Mouse (Mus musculus): ENCODE measurements at regions not wholly inside any gene's neighbourhood (a gene's known extent, or its start where the extent isn't known, plus 50 kb on each side); places are given as distances from the start of the nearest gene placed in this dataset.
"Not testable (repeated sequence)": the region's sequence is repeated elsewhere in the genome, so short reads cannot be mapped to it uniquely, and the experiment has no call there.

DNA sequence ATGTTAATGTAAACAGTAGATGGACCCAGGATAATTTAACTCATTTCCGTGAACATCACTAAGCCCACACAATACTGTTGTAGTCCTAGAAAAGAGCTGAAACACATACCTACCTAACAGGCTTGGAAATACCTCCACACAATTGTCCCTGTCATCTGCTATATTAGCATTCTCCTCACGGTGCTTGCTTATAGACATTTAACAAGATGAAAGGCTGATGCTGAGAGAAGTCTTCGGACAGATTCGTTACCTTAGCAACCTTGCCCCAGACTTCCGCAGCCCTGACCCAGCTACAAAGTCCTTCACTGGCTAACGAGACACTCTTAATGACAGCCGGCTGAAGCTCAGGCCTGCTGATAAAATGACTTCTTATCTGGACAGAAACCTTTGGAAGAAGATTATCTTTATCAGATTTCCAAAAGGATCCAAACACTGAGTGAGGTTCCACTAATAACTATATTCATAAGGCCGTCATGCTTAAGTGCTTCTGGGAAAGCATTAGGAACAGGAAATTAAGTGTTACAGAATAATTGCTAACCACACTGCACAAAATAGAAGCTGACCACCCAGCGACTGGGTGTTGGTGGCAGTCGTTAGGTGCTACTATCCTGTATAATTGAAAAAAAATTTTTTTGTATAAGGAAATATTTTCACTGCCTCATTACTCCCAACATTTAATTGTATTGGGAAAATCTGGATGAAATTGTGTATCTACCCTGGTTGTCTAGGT is 267.0 kb upstream of the Tmpo start:
- no peak for DNase-seq (ENCODE audit: low read depth, low spot score)

- no peak for DNase-seq (ENCODE audit: low read depth, low spot score)
These were observed 262.2 kb upstream of the Tmpo start for GRCm38 (mm10) chr10:91443321-91443720.

GRCm38 (mm10) chr10:91440051-91440450 is 258.9 kb upstream of the Tmpo start:
- DNase-seq (ENCODE audit: low read depth, low spot score): no peak

GRCm38 (mm10) chr10:91437917-91438316 is 256.8 kb upstream of the Tmpo start:
- DNase-seq (ENCODE audit: low read depth, low spot score): no peak

- no peak for DNase-seq (ENCODE audit: low read depth, low spot score)
These were observed 255.0 kb upstream of the Tmpo start for GRCm38 (mm10) chr10:91436091-91436569.

DNA sequence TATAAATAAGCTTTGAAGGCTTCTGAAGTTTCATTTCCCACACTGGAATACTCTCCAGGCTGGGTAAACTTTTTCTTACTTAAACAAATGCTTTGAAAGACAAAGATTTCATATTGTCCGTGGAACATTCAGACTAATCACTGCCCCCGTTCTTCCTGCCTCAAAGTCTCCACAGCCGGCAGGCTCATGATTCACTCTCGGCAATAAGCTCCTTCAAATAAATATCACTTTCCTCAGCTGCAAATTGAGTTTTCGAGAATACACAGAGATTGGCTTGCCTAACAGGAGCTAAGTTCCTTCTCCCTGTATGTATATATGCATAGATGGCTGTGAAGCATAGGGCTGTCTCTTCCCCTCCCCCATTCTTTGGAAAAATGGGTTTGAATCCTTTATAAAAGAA is 249.2 kb upstream of the Tmpo start:
- DNase-seq (ENCODE audit: low read depth, low spot score): no peak

- no peak for DNase-seq (ENCODE audit: low read depth, low spot score)
These were observed 245.5 kb upstream of the Tmpo start for GRCm38 (mm10) chr10:91426584-91426983.

DNA sequence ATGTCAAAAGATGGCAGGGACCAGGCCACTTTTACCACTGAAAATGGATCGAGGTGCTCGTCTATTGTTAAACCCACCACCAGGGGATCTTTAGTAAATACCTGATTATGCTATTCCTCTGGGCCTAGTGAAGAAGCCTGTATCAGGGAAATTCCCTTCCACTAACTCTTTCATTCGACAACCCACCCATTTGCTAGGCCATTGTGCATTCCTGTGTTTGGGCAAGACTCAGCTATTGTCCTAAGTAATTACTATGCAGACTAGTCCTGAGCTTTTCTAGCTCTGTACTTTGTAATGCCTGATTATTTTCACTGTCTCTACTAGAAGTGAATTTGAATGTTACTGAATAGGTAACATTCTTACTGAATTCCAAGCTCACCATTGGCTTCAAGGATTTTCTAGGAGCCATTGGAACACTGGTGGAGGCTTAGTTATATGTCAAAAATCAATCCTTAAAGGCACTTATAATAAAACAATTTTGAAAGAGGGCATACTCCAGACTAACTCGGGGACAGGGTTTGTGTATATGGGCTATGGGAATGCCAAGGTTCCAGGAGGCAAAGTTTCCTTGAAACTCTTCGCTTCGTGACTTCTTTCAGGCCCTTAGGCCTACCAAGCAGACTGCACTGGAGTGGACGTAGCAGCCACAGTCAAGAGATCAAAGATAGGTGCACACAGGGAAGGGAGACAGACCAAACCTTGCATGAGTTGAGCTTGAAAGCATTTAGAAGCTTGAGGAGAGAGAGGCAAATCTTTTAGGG is 244.7 kb upstream of the Tmpo start:
- not testable (repeated sequence) for DNase-seq (ENCODE audit: low read depth, low spot score)

DNA sequence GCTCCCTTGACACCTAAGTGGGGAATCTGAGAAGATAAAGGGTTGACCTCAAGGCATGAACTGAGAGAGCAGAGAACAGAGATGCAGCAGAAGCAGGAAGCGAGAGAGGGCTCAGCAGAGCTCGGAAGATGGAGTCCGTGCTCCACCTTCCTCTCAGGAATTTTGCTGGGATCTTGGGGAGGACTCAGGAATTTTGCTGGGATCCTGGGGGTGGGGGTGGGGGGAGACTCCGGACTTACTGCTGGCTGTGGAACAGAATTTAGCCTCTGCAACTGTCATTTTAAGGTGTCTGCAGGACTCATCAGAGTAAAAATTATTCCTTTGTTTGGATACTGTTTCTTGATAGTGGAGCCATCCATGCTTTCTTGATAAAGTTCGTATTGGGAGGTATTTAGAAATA is 243.7 kb upstream of the Tmpo start:
- DNase-seq (ENCODE audit: low read depth, low spot score): no peak

- no peak for DNase-seq (ENCODE audit: low read depth, low spot score)
These were observed 206.1 kb upstream of the Tmpo start for GRCm38 (mm10) chr10:91387255-91387654.

DNA sequence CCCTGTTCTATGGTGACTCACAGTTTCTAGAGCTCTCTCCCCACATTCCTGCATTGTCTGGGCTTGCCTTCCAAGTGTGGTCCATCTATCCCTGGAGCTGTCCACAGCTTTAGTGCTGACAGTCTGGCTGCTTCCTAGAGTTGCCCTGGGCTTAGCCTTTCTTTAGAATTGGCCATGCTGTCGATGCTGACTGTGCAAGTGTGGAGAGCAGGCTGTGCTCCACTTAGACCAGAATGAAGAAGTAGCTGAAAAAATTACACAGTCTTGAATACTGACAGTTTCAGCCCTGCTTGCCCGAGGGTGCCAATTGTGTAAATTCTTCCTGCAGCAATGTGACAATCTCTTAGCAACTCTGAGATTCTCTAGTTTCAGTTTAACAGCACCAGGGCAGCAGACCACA is 203.3 kb upstream of the Tmpo start:
- peak; percentile 4 for DNase-seq (ENCODE audit: low read depth, low spot score)

DNA sequence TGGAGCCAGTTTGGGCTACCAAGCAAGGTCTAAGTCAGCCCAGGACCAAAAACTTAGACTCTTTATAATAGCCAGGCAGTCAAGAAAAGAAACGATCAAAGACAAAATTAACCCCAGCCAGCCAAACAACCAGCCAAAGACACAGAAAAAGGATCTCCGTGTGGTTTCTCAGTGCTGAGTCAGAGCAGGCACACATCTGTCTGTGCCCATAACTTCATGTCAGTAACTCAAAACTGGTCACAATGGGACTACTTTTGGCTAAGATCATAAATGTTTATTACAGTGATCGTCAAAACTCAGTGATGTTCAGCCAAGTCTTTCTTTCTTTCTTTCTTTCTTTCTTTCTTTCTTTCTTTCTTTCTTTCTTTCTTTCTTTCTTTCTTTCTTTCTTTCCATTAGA is 195.6 kb upstream of the Tmpo start:
- no peak for DNase-seq (ENCODE audit: low read depth, low spot score)

DNA sequence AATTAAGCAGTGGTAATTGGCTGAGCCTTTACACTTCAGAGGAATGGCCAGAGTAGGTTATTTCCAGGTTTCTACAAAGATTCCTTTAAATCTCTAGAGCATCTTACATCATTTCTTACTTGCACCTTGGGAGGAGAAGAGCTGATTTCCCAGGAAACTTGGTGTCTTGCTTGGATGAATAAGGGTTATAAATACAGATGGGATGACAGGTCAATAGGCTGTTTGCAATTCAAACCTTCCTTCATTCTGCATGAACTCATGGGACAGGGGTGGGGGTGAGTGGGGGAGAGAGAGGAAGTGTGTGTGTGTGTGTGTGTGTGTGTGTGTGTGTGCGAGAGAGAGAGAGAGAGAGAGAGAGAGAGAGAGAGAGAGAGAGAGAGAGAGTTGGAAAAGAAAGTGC is 186.4 kb upstream of the Tmpo start:
- DNase-seq (ENCODE audit: low read depth, low spot score): no peak

- no peak for DNase-seq (ENCODE audit: low read depth, low spot score)
These were observed 181.5 kb upstream of the Tmpo start for GRCm38 (mm10) chr10:91362587-91362986.

GRCm38 (mm10) chr10:91361621-91362020 is 180.5 kb upstream of the Tmpo start:
- no peak for DNase-seq (ENCODE audit: low read depth, low spot score)

DNA sequence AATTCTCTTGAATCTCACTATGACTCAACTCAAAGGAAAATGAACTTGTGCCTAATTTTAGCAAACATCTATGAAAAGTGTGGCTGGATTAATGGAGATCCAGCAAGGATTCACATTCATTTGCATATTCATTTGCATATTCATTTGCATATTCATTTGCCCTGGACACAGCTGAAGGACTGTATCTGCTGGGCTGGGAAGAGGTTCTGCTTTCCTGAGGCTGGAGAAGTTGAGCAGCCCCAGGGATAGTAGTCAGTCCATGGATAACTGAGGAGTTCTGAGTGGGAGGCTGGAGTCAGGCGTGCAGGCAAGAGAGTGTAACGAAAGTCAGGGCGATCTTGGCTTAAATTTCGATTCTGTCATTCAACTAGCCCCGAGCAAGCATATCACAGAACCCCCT is 164.3 kb upstream of the Tmpo start:
- DNase-seq (ENCODE audit: low read depth, low spot score): no peak

DNA sequence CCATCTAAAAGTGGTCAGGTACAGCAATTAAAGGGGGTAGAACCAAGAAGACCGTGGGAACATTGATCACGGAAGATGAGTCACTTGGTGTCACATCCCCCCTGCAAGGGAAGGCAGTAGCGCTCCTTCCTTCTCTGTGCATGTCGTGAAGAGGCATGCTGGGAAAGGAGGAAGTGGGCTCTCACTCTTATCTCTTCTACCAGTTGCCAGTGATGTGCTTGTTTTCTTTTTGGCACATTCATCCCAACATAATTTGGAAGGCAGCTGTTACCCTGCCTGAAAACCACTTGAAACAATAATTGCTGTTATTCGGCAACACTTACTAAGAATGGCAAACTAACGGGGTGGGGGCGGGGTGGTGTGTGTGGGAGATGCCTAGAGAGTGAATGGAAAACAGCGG is 161.0 kb upstream of the Tmpo start:
- DNase-seq (ENCODE audit: low read depth, low spot score): no peak

DNA sequence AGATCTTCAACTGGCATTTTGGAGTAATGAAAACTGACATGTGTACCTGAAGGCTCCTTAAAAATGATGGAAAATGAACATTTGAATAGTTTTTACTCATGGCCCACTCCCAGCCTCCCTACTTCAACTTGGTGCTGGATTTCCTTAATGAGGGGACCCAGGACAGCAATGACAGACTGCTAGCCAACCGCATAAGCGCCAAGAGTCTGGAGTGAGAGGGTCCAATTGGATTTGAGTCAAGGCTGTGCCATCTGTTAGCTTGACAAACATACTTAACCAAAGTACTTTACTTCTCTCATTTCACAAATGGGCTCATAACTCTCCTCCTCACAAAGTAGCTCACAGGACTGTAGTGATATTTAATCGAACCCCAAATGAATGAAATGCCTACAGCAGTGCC is 158.2 kb upstream of the Tmpo start:
- no peak for DNase-seq (ENCODE audit: low read depth, low spot score)

DNA sequence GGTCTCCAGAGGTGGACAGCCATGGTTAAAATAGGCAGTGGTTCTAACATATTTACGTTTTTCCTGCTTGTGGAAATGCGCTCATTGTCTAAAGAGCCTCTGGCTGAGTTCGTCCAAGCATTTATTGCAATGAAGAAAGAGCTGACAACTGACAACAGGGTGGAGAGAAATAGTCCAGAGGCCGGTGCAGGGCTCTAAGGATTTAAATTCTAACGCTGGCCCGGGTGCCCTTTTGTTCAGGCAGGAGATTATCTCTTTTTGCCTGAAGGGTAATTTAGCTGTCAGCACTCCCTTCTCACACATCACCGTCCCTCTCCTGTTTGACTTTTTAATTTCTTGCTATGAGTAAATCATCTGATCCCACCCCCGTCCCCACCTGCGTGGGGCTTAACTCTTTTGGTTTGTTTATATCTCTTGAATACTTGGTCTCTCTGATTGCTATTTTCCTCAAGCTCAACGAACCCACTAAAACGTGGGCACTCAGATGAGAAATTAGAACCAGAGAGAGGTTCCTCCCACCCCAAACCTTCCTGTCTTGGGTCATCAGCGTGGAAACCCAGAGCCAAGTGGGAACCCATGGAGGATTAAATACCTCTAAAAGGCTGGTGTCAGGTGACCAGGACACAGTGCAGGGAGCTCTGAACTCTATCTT is 145.7 kb upstream of the Tmpo start:
- DNase-seq (ENCODE audit: low read depth, low spot score): no peak

DNA sequence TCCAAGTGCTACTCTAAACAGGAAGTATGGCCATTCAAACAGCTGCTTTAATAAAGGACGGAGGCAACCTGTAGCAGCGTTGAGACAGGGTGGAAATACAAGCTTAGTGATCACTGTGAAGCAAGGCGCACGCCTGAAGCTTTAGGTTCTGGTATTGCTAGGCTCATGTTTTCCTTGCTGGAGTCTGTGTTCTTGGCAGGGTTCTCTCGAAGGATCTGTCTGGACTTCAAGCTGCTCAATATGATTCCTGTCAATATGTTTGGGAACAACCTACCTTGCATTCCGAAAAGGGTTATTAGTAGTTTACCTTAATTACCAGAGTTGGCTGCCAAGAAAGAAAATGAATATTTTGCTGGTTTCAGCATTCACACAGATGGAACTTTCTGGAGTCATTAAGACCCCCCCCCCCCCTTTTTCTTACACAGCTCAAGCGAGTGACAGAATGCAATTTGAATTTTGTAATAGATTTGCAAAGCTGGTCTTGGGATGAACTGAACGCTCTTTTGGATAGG is 145.1 kb upstream of the Tmpo start:
- no peak for DNase-seq (ENCODE audit: low read depth, low spot score)

GRCm38 (mm10) chr10:91321226-91321625 is 140.1 kb upstream of the Tmpo start:
- no peak for DNase-seq (ENCODE audit: low read depth, low spot score)

GRCm38 (mm10) chr10:91319442-91320112 is 138.5 kb upstream of the Tmpo start:
- no peak for DNase-seq (ENCODE audit: low read depth, low spot score)
